Mouse (Mus musculus) C2C12 (cell line): Measurements from ENCODE around the gene Rhbdl3. TPM values are rescaled to one million over a fixed set of nuclear protein-coding genes. Genes with fewer than 3 reads are reported as not detected.

Experiments used
- H3K27me3 ChIP-seq: one replicate; pipeline ENCODE4 v1.6.1; 2011; ENCODE audit not compliant: control insufficient read depth, insufficient read depth, insufficient read length
- H3K36me3 ChIP-seq: one replicate; pipeline ENCODE4 v1.6.1; 2011; ENCODE audit not compliant: control insufficient read depth, insufficient read depth
- H3K4me3 ChIP-seq: one replicate; pipeline ENCODE4 v1.5.1; 2011; ENCODE audit warnings: mild to moderate bottlenecking, control low read depth; ENCODE audit not compliant: poor library complexity, insufficient read depth, severe bottlenecking
- H3K79me2 ChIP-seq: one replicate; pipeline ENCODE4 v1.6.1; 2011; ENCODE audit not compliant: control insufficient read depth, insufficient read depth
- H3K79me3 ChIP-seq: one replicate; pipeline ENCODE4 v1.6.1; 2011; ENCODE audit warnings: low read depth, control low read depth
- H3ac ChIP-seq: one replicate; pipeline ENCODE3; 2011; ENCODE audit warnings: low read depth; ENCODE audit not compliant: control insufficient read depth, insufficient read length
- CEBPB ChIP-seq: IDR thresholded peaks from one replicate; pipeline ENCODE4 v1.6.1; 2011; ENCODE audit warnings: low read depth, mild to moderate bottlenecking, control low read depth, moderate library complexity
- CTCF ChIP-seq: IDR thresholded peaks from one replicate; pipeline ENCODE4 v1.5.1; 2011; ENCODE audit not compliant: control insufficient read depth, insufficient read depth, insufficient read length
- FOSL1 ChIP-seq: IDR thresholded peaks from one replicate; pipeline ENCODE4 v1.8.0; 2011; ENCODE audit warnings: mild to moderate bottlenecking, low read length; ENCODE audit not compliant: poor library complexity, insufficient read depth, severe bottlenecking
- MAX ChIP-seq: IDR thresholded peaks from one replicate; pipeline ENCODE4 v1.6.1; 2011; ENCODE audit warnings: mild to moderate bottlenecking, control low read depth
- MYOD1 ChIP-seq: IDR thresholded peaks from one replicate; pipeline ENCODE4 v1.6.1; 2011; ENCODE audit warnings: low read depth; ENCODE audit not compliant: control insufficient read depth, insufficient read length
- MYOG ChIP-seq: IDR thresholded peaks from one replicate; pipeline ENCODE4 v1.6.1; 2011; ENCODE audit not compliant: control insufficient read depth, insufficient read length; ENCODE audit errors: extremely low read depth
- USF1 ChIP-seq: IDR thresholded peaks from one replicate; pipeline ENCODE4 v1.6.1; 2011; ENCODE audit warnings: low read depth, mild to moderate bottlenecking, control low read depth, moderate library complexity
- polyA plus RNA-seq: library from polyadenylated mRNA; unstranded; fragments of >200 nt; fragmentation: generic; extraction: Trizol; gene quantifications from one replicate; pipeline ENCODE4 v1.2.1, GENCODE M21; 2012; ENCODE audit warnings: missing spikeins

Rhbdl3 gene
- polyA plus RNA-seq, 1 experiment = 0.22 TPM

DNA sequence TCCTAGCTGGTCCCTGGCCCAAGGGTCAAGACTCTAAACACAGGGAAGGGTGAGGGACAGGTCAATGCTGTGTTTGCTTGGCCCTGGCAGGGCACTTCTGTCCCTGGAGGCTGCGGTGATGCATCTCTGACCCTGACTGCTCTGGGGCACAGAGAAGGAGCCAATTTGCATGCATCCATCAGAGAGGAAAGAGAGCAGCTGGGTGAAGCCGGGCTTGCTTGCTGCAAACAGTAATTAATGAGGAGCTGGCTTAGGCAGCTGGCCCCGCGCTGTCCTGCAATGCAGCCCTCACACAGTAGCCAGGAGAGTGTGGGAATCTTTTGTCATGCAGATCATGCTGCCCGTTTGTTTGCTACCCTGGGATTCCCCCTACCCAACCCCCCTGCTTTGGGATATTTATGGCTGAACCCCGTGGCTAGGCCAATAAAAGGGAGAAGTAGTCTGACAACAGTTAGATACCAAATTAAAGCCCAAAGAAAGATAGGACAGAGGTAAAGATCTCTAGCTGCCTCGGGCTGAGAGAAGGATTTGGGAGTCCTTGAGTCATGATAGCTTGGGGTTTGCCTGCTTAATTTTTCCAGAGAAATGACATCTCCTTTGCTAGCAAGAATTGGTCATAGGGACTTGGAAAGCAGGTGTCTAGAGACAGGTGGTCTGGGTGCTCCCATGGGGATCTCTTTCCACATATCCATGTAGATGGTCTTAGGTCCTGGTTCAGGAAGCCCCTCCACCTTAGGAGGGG, 35.1 kb downstream of the Rhbdl3 start:
- no peaks in the 10 kb centered on the region for H3K79me3 ChIP-seq
- peaks cover 40% of the 10 kb centered on the region for H3K27me3 ChIP-seq
- H3K79me2 ChIP-seq = no peaks in the 10 kb centered on the region
- TF ChIP-seq MYOD1 (no peak), MYOG (no peak), FOSL1 (no peak), CTCF (no peak), MAX (no peak), USF1 (no peak), CEBPB (no peak)
- H3K4me3 ChIP-seq = no peak overlapping the region
- no peak overlapping the region for H3ac ChIP-seq
- no peaks in the 10 kb centered on the region for H3K36me3 ChIP-seq

DNA sequence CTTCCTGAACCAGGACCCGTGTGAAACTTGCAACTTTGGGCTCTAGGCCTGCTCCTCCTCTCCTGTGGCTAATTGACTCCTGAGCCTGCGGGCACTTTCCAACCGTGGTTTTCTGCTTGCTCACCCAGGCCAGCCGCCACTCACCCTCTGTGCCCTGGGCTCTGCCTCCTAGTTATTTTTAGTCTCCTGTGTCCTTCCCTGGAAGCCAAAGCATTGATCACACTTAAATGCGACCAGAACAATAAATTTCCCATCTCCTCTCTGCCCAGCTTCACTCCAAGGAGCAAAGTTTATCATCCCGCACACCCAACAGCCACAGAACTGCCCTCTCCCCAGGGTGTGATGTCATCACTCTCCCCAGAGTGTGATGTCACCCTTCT, 35.6 kb downstream of the Rhbdl3 start:
- Histone ChIP-seq H3K27me3 (peaks cover 39% of the 10 kb centered on the region), H3K79me2 (no peaks in the 10 kb centered on the region), H3K79me3 (no peaks in the 10 kb centered on the region), H3K4me3 (no peak overlapping the region), H3K36me3 (no peaks in the 10 kb centered on the region), H3ac (no peak overlapping the region)
- TF ChIP-seq CEBPB = no peak
- no peak for TF ChIP-seq MAX
- TF ChIP-seq MYOG = no peak
- no peak for TF ChIP-seq USF1
- TF ChIP-seq MYOD1 = no peak
- TF ChIP-seq FOSL1 = no peak
- no peak for TF ChIP-seq CTCF

DNA sequence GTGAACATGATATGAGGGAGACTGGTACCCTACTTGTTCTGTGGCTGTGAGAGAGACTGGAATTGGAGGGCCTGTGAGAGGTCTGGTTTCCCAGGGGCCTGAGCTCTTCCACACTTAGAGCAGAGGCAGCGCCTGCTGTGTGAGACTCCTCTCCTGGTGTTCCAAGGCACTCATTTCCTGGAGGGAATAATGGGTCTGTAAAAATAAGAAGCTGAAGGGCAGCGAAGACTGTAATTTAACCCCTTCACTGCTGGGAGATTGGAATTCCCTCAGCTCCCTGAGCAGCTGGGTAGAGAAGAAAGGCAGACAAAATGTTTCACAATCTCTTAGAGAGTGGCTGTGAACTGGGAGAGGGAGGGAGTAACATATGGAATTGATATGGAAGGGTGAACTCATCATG, 41.8 kb downstream of the Rhbdl3 start:
- Histone ChIP-seq H3K27me3 (peaks cover 18% of the 10 kb centered on the region), H3ac (no peak overlapping the region), H3K4me3 (no peak overlapping the region), H3K36me3 (no peaks in the 10 kb centered on the region), H3K79me2 (no peaks in the 10 kb centered on the region), H3K79me3 (no peaks in the 10 kb centered on the region)
- TF ChIP-seq MAX (no peak), CEBPB (no peak), CTCF (no peak), MYOD1 (no peak), FOSL1 (no peak), USF1 (no peak), MYOG (no peak)

DNA sequence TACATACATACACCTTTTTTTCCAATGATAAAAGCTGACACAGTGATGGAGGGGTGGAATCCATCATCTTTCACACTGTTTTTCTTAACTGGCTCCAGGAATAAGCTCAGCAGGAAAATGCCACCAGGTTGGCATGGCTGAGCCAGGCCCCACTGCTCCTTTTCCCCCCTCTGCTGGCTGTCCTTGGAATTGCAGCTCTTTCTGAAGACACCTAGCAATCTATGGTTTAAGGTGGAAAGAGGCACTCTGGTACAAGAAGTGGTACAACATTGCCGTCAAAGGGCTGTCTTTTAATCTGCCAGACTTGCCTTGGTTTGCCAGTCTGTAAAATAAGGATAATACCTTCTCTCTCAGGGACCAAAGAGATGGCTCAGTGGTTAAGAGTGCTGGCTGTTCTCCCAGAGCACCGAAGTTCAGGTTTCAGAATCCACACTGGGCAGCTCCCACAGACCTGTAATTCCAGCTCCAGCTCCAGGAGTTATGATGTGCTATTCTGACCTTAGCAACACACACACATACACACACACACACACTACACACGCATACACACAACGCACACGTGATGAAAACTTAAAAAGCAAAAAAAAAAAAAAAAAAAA, 51.2 kb downstream of the Rhbdl3 start:
- peak; percentile 59 for TF ChIP-seq CTCF
- no peak for TF ChIP-seq USF1
- no peak for TF ChIP-seq MYOD1
- H3K79me2 ChIP-seq = no peaks in the 10 kb centered on the region
- H3K27me3 ChIP-seq = peaks cover 10% of the 10 kb centered on the region
- no peak overlapping the region for H3ac ChIP-seq
- no peaks in the 10 kb centered on the region for H3K36me3 ChIP-seq
- no peaks in the 10 kb centered on the region for H3K79me3 ChIP-seq
- H3K4me3 ChIP-seq = no peak overlapping the region

DNA sequence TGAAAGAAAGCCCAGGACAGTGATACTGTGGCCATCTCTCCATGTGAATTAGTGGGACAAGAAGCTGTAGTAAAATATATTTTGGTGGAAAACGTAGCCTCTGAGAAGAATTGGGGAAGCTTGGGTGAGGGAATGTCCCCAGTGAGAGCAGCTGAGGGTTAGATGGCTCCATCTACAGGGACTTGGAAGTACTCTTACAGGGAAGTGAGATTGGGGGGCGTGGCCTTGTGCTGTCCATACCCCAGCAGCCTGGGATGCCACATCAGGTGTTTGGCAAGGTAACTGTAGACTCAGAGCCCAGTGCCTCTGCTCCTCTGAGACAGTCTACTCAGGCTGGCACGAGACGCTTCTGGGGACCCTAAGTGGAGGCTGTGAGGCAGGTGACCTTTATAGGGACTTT, 54.1 kb downstream of the Rhbdl3 start:
- Histone ChIP-seq H3K79me3 (no peaks in the 10 kb centered on the region), H3K79me2 (no peaks in the 10 kb centered on the region), H3K4me3 (no peak overlapping the region), H3K27me3 (peaks cover 10% of the 10 kb centered on the region), H3ac (no peak overlapping the region), H3K36me3 (peaks cover 5% of the 10 kb centered on the region)
- TF ChIP-seq CTCF (no peak), CEBPB (no peak), USF1 (no peak), MYOG (no peak), MYOD1 (no peak), MAX (no peak), FOSL1 (no peak)

DNA sequence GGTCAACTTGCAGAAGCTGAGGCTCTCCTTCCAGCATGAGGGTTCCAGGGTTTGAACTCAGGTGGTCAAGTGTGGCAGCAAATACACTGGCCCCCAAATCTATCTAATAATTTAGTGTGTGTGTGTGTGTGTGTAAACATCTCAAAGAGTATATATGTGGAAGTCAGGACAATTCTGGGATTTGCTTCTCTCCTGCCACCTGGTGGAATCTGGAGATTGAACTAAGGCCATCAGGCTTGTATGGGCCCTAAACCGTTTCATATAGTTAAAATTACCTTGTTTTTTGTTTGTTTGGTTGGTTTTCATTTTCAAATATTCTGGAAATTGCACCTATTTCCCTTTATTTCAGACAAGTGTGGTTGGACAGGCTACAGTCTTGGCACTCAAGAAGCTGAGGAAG, 68.2 kb downstream of the Rhbdl3 start:
- Histone ChIP-seq H3ac (no peak overlapping the region), H3K36me3 (peaks cover 40% of the 10 kb centered on the region)

More for the DNA sequence above, 68.2 kb downstream of the Rhbdl3 start:
- H3K4me3 ChIP-seq = no peak overlapping the region
- no peak for TF ChIP-seq MYOG
- TF ChIP-seq MAX = no peak
- TF ChIP-seq CTCF = no peak
- no peak for TF ChIP-seq FOSL1
- no peak for TF ChIP-seq CEBPB
- no peak for TF ChIP-seq USF1
- TF ChIP-seq MYOD1 = no peak
- no peaks in the 10 kb centered on the region for H3K79me2 ChIP-seq
- no peaks in the 10 kb centered on the region for H3K27me3 ChIP-seq
- no peaks in the 10 kb centered on the region for H3K79me3 ChIP-seq
